Mouse (Mus musculus) myocyte (in vitro differentiated cells): ENCODE measurements at regions not wholly inside any gene's neighbourhood (a gene's known extent, or its start where the extent isn't known, plus 50 kb on each side); places are given as distances from the start of the nearest gene placed in this dataset.
A peak's percentile ranks its signal among the peaks of the same experiment; 100 is the strongest.

Source experiments
- H3K27me3 ChIP-seq: one replicate; pipeline ENCODE4 v1.6.1; 2011; ENCODE audit not compliant: control insufficient read depth, insufficient read depth, insufficient read length
- H3K36me3 ChIP-seq: one replicate; pipeline ENCODE4 v1.6.1; 2011; ENCODE audit not compliant: control insufficient read depth, insufficient read depth
- H3K4me2 ChIP-seq: one replicate; pipeline ENCODE4 v1.6.1; 2011; ENCODE audit warnings: low read depth, control low read depth
- H3K4me3 ChIP-seq: one replicate; pipeline ENCODE4 v1.5.1; 2011; ENCODE audit warnings: mild to moderate bottlenecking, control low read depth, moderate library complexity
- H3K79me2 ChIP-seq: one replicate; pipeline ENCODE4 v1.6.1; 2011; ENCODE audit not compliant: control insufficient read depth, insufficient read depth
- H3ac ChIP-seq: one replicate; pipeline ENCODE4 v1.6.1; 2011; ENCODE audit not compliant: control insufficient read depth, insufficient read length
- CEBPB ChIP-seq: IDR thresholded peaks from 2 replicates; pipeline ENCODE4 v1.6.1; 2011; ENCODE audit warnings: mild to moderate bottlenecking, moderate library complexity; ENCODE audit not compliant: poor library complexity, insufficient read depth, severe bottlenecking
- E2F4 ChIP-seq: IDR thresholded peaks from one replicate; pipeline ENCODE4 v1.6.1; 2011; ENCODE audit warnings: mild to moderate bottlenecking, control low read depth, moderate library complexity; ENCODE audit not compliant: insufficient read depth
- MAX ChIP-seq: IDR thresholded peaks from one replicate; pipeline ENCODE4 v1.6.1; 2011; ENCODE audit warnings: low read depth, mild to moderate bottlenecking, control low read depth
- MYOD1 ChIP-seq, 3 experiments: IDR thresholded peaks; one replicate each; pipeline ENCODE4 v1.6.1; 2011; ENCODE audit warnings: control low read depth in 2 of 3, low read depth in 2 of 3, mild to moderate bottlenecking in 2 of 3, moderate library complexity in 1 of 3; ENCODE audit not compliant: insufficient read length in 2 of 3, control insufficient read depth in 1 of 3
- MYOG ChIP-seq, 3 experiments: IDR thresholded peaks; one replicate each; pipeline ENCODE4 v1.6.1; 2011; ENCODE audit warnings: control low read depth in 2 of 3, low read depth in 2 of 3, mild to moderate bottlenecking in 2 of 3; ENCODE audit not compliant: insufficient read length in 2 of 3, control insufficient read depth in 1 of 3, insufficient read depth in 1 of 3
- POLR2A ChIP-seq: IDR thresholded peaks from one replicate; pipeline ENCODE4 v1.6.1; 2011; ENCODE audit warnings: low read depth, mild to moderate bottlenecking, control low read depth, moderate library complexity; ENCODE audit not compliant: insufficient read length
- POLR2AphosphoS2 ChIP-seq: IDR thresholded peaks from one replicate; pipeline ENCODE4 v1.6.1; 2011; ENCODE audit warnings: low read depth, control low read depth; ENCODE audit not compliant: insufficient read length
- REST ChIP-seq: IDR thresholded peaks from one replicate; pipeline ENCODE4 v1.6.1; 2011; ENCODE audit warnings: mild to moderate bottlenecking, control low read depth, moderate library complexity; ENCODE audit not compliant: insufficient read depth, insufficient read length
- SRF ChIP-seq: IDR thresholded peaks from one replicate; pipeline ENCODE4 v1.6.1; 2011; ENCODE audit warnings: low read depth; ENCODE audit not compliant: control insufficient read depth, insufficient read length
- TCF12 ChIP-seq: IDR thresholded peaks from one replicate; pipeline ENCODE4 v1.6.1; 2011; ENCODE audit warnings: mild to moderate bottlenecking, control low read depth; ENCODE audit not compliant: poor library complexity, insufficient read depth, severe bottlenecking
- TCF3 ChIP-seq: IDR thresholded peaks from one replicate; pipeline ENCODE4 v1.6.1; 2011; ENCODE audit warnings: low read depth, control low read depth; ENCODE audit not compliant: insufficient read length
- USF1 ChIP-seq: IDR thresholded peaks from one replicate; pipeline ENCODE4 v1.6.1; 2011; ENCODE audit warnings: low read depth, mild to moderate bottlenecking, control low read depth, moderate library complexity

DNA sequence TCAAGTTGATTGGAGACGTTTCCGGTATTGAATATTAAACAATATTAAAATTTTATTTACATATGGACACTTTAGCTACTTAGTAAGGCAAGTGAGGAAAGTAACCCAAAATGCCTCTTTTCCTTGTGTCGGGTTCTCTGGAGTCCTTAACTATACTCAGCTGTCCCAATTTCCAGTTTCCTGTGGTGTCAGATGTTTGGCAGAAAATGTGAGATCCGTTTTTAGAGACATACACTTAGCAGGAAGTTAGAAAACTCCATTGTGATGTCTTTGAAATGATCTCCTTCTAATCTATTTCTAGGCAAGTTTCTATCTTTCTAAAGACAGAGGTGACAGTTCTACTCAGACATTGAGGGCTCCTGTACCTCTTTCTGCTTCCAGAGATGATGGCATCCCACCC is 168.9 kb upstream of the Plcxd3 start:
- H3K27me3 ChIP-seq: no peaks in the 10 kb centered on the region
- no peaks in the 10 kb centered on the region for H3K36me3 ChIP-seq
- no peak overlapping the region for H3K4me2 ChIP-seq
- H3ac ChIP-seq: no peak overlapping the region
- no peaks in the 10 kb centered on the region for H3K79me2 ChIP-seq
- TF ChIP-seq POLR2A: no peak
- TF ChIP-seq TCF12: no peak
- no peak for TF ChIP-seq CEBPB
- TF ChIP-seq MAX: no peak
- no peak for TF ChIP-seq POLR2AphosphoS2
- TF ChIP-seq TCF3: no peak
- TF ChIP-seq MYOD1 (IDR thresholded peaks at IDR 0.05; ENCODE audit: control insufficient read depth in 1 of 3, insufficient read length in 2 of 3, low read depth in 2 of 3): no peak
- TF ChIP-seq E2F4: no peak
- no peak for TF ChIP-seq REST
- TF ChIP-seq SRF: no peak
- TF ChIP-seq USF1: no peak
- TF ChIP-seq MYOG (IDR thresholded peaks at IDR 0.05; ENCODE audit: control insufficient read depth in 1 of 3, insufficient read depth in 1 of 3, insufficient read length in 2 of 3, low read depth in 2 of 3): no peak
- no peak overlapping the region for H3K4me3 ChIP-seq

DNA sequence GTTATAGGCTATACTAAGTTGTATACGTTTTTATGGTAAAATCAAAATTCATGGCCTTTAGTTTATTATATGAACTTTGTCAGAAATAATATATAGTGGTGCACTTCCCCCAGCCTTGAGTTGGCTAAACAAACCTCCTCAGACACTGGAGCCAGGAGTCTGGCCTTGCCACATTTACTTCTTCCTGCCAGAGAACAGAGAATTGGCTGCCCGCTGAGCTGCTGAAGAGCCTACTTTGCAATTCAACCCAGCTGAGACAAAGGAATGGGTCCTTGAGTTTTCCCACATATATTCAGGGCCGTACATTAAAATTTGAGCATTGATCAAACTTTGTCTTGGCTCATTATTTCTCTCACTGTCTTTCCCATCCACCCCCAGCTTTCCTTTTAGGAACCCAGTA is 161.9 kb upstream of the Plcxd3 start:
- Histone ChIP-seq H3K79me2 (no peaks in the 10 kb centered on the region), H3K27me3 (peaks cover 4% of the 10 kb centered on the region), H3K4me2 (no peak overlapping the region), H3ac (no peak overlapping the region), H3K4me3 (no peak overlapping the region), H3K36me3 (no peaks in the 10 kb centered on the region)
- TF ChIP-seq MAX: no peak

GRCm38 (mm10) chr15:4219102-4219501 is 156.2 kb upstream of the Plcxd3 start:
- no peaks in the 10 kb centered on the region for H3K36me3 ChIP-seq
- H3K4me2 ChIP-seq: no peak overlapping the region
- TF ChIP-seq MAX (no peak), MYOG (IDR thresholded peaks at IDR 0.05; ENCODE audit: control insufficient read depth in 1 of 3, insufficient read depth in 1 of 3, insufficient read length in 2 of 3, low read depth in 2 of 3) (peak in 1 of 3 experiments; percentile 18), TCF3 (no peak), MYOD1 (IDR thresholded peaks at IDR 0.05; ENCODE audit: control insufficient read depth in 1 of 3, insufficient read length in 2 of 3, low read depth in 2 of 3) (peak in 1 of 3 experiments; percentile 70)

DNA sequence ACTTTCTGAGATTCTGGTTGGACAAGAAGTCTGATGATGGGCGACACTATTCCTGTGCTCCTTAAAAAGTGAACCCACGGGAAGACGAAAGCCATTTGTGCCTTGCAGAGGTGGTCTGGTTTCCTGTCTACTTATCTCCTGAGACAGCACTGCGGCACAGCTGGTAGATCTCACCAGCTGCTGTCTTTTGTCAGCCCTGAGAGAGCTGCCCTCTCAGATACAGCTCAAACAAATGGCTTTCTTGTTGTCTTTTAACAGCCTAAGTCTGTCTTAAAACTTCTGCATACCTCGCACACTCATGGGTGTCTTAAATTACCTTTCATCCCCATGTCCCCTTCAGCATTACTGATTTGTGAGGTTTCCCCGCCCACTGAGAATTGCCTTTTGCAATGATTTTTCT is 147.2 kb upstream of the Plcxd3 start:
- TF ChIP-seq MYOG (IDR thresholded peaks at IDR 0.05; ENCODE audit: control insufficient read depth in 1 of 3, insufficient read depth in 1 of 3, insufficient read length in 2 of 3, low read depth in 2 of 3): peak in 2 of 3 experiments; percentile 35 to 60
- no peak for TF ChIP-seq USF1
- peak; percentile 23 for TF ChIP-seq TCF12
- no peak for TF ChIP-seq CEBPB
- TF ChIP-seq MAX: no peak
- TF ChIP-seq POLR2AphosphoS2: no peak
- TF ChIP-seq TCF3: no peak
- no peak for TF ChIP-seq SRF
- no peak for TF ChIP-seq POLR2A
- TF ChIP-seq MYOD1 (IDR thresholded peaks at IDR 0.05; ENCODE audit: control insufficient read depth in 1 of 3, insufficient read length in 2 of 3, low read depth in 2 of 3): peak in 2 of 3 experiments; percentile 86 to 91
- TF ChIP-seq E2F4: no peak
- no peak overlapping the region for H3K4me3 ChIP-seq
- H3ac ChIP-seq: no peak overlapping the region
- no peak overlapping the region for H3K4me2 ChIP-seq
- H3K27me3 ChIP-seq: no peaks in the 10 kb centered on the region
- H3K36me3 ChIP-seq: no peaks in the 10 kb centered on the region
- no peaks in the 10 kb centered on the region for H3K79me2 ChIP-seq

More at GRCm38 (mm10) chr15:4219102-4219501, 156.2 kb upstream of the Plcxd3 start:
- Histone ChIP-seq H3ac (no peak overlapping the region), H3K79me2 (no peaks in the 10 kb centered on the region), H3K27me3 (no peaks in the 10 kb centered on the region), H3K4me3 (no peak overlapping the region)

- no peaks in the 10 kb centered on the region for H3K79me2 ChIP-seq
- no peak overlapping the region for H3K4me2 ChIP-seq
- no peak overlapping the region for H3K4me3 ChIP-seq
- no peak overlapping the region for H3ac ChIP-seq
- H3K36me3 ChIP-seq: no peaks in the 10 kb centered on the region
- TF ChIP-seq REST (no peak), E2F4 (no peak), TCF12 (no peak), MYOG (IDR thresholded peaks at IDR 0.05; ENCODE audit: control insufficient read depth in 1 of 3, insufficient read depth in 1 of 3, insufficient read length in 2 of 3, low read depth in 2 of 3) (no peak), MYOD1 (IDR thresholded peaks at IDR 0.05; ENCODE audit: control insufficient read depth in 1 of 3, insufficient read length in 2 of 3, low read depth in 2 of 3) (no peak), TCF3 (no peak), MAX (no peak), SRF (no peak), POLR2A (no peak), POLR2AphosphoS2 (no peak), CEBPB (no peak), USF1 (no peak)
- no peaks in the 10 kb centered on the region for H3K27me3 ChIP-seq
These were observed 134.6 kb upstream of the Plcxd3 start for GRCm38 (mm10) chr15:4240649-4241048.
